Mouse (Mus musculus): Measurements from ENCODE around the gene Gm3435.
"Not testable (repeated sequence)": the region's sequence is repeated elsewhere in the genome, so short reads cannot be mapped to it uniquely, and the experiment has no call there.

The Gm3435 gene

GRCm38 (mm10) chr17:15041175-15041729 lies 31.3 kb downstream of the Gm3435 start, which contains the start of the genes Ermard, Tcte3 and Gm3448:
TSS of gene Ermard (plus strand) at chr17:15041208.
TSS of gene Tcte3 (minus strand) at chr17:15041488.
TSS of gene Gm3448 (minus strand) at chr17:15041537.
- peak; percentile 55 for DNase-seq

GRCm38 (mm10) chr17:15050338-15050737 lies 40.4 kb downstream of the Gm3435 start:
- DNase-seq, result not testable (repeated sequence)

- not testable (repeated sequence) for DNase-seq
Measured at GRCm38 (mm10) chr17:15052766-15053165, 42.8 kb downstream of the Gm3435 start.

- DNase-seq, result not testable (repeated sequence)
Measured at GRCm38 (mm10) chr17:15053183-15053828, 43.3 kb downstream of the Gm3435 start.

GRCm38 (mm10) chr17:15053829-15054200 lies 43.8 kb downstream of the Gm3435 start:
- not testable (repeated sequence) for DNase-seq

- DNase-seq, result no peak
Measured at GRCm38 (mm10) chr17:15055925-15056324, 45.9 kb downstream of the Gm3435 start.

GRCm38 (mm10) chr17:15058161-15058591 lies 48.2 kb downstream of the Gm3435 start:
- no peak for DNase-seq

GRCm38 (mm10) chr17:15059646-15060045 lies 49.7 kb downstream of the Gm3435 start:
- DNase-seq, result no peak

- DNase-seq, result no peak
Measured at GRCm38 (mm10) chr17:15060356-15060755, 50.4 kb downstream of the Gm3435 start.

- peak; percentile 36 for DNase-seq
Measured at GRCm38 (mm10) chr17:15065391-15066024, 55.5 kb downstream of the Gm3435 start.

GRCm38 (mm10) chr17:15066066-15066465 lies 56.1 kb downstream of the Gm3435 start:
- no peak for DNase-seq

GRCm38 (mm10) chr17:15066911-15067310 lies 56.9 kb downstream of the Gm3435 start:
- no peak for DNase-seq

- DNase-seq, result no peak
Measured at GRCm38 (mm10) chr17:15068040-15068792, 58.2 kb downstream of the Gm3435 start.

GRCm38 (mm10) chr17:15069124-15069523 lies 59.1 kb downstream of the Gm3435 start:
- DNase-seq, result no peak

All from cerebellum, adult 11-12 months (tissue).